Mouse (Mus musculus): ENCODE results near the gene Btrc.

- TF ChIP-seq CTCF (IDR thresholded peaks at IDR 0.05; ENCODE audit: low read depth): no peak
- no peak for TF ChIP-seq EP300 (IDR thresholded peaks at IDR 0.05; ENCODE audit: low read depth)
Observed at GRCm38 (mm10) chr19:45542061-45542460, 178.5 kb downstream of the Btrc start.
